Mouse (Mus musculus): ENCODE data around the gene Mslnl.

DNA sequence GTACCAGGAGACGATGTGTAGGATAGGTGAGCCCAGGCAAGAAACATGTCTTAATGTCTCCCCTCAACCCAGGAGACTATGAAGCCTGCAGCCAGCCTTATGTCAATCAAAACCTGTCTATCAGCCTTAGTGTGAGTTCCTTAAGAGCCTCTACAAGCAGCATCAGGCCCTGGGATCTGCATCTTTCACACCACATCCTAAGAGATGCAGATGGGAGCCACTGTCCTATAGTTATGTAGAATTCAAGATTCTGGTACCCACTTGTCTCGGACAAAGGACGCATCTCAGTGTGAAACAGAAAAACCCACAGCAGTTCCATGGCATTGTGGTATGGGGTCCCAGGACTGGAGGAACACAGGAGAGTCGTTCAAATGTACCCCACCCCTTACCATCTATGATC, 19.2 kb downstream of the Mslnl start:
- TF ChIP-seq CTCF (IDR thresholded peaks at IDR 0.05; ENCODE audit: low read depth) (no peak), EP300 (IDR thresholded peaks at IDR 0.05; ENCODE audit: low read depth) (no peak)

Measured in liver, embryonic 14.5 days (tissue).